Mouse (Mus musculus) stomach, postnatal 0 days (tissue): ENCODE measurements at regions not wholly inside any gene's neighbourhood (a gene's known extent, or its start where the extent isn't known, plus 50 kb on each side); places are given as distances from the start of the nearest gene placed in this dataset.

ENCODE experiments used
- ATAC-seq: fragments of 200-750 bp; cut with Nextera tagmentation; 2 replicates; pipeline ENCODE4 v1.8.0; 2017; ENCODE audit not compliant: low FRiP score, low TSS enrichment
- DNase-seq: peaks from one replicate; pipeline ENCODE4 v3.0.0-alpha.2; 2016; ENCODE audit warnings: low spot score
- H3K27ac ChIP-seq: fragments of 300-500 bp; sonication (generic); replicated peaks from 2 replicates; pipeline ENCODE4 v1.5.1; 2014; ENCODE audit warnings: mild to moderate bottlenecking, control low read depth
- H3K27me3 ChIP-seq: fragments of 300-500 bp; sonication (generic); 2 replicates; pipeline ENCODE4 v1.6.1; 2014; ENCODE audit warnings: low read length; ENCODE audit not compliant: control insufficient read depth, insufficient read depth
- H3K36me3 ChIP-seq: fragments of 300-500 bp; sonication (generic); 2 replicates; pipeline ENCODE4 v1.6.1; 2014; ENCODE audit warnings: low read length, mixed read lengths; ENCODE audit not compliant: control insufficient read depth, insufficient read depth
- H3K4me1 ChIP-seq: fragments of 300-500 bp; sonication (generic); replicated peaks from 2 replicates; pipeline ENCODE4 v1.6.1; 2014; ENCODE audit warnings: antibody characterized with exemption; ENCODE audit not compliant: control insufficient read depth, insufficient read depth
- H3K4me2 ChIP-seq: fragments of 300-500 bp; sonication (generic); replicated peaks from 2 replicates; pipeline ENCODE4 v1.6.1; 2014; ENCODE audit warnings: low read depth, mild to moderate bottlenecking, control low read depth, moderate library complexity
- H3K4me3 ChIP-seq: fragments of 300-500 bp; sonication (generic); 2 replicates; pipeline ENCODE4 v1.5.1; 2014; ENCODE audit warnings: low read depth, low read length, control low read depth
- H3K9ac ChIP-seq: fragments of 300-500 bp; sonication (generic); 2 replicates; pipeline ENCODE4 v1.6.1; 2014; ENCODE audit warnings: mild to moderate bottlenecking, low read length, control low read depth, mixed read lengths
- H3K9me3 ChIP-seq: fragments of 300-500 bp; sonication (generic); 2 replicates; pipeline ENCODE4 v1.6.1; 2016; ENCODE audit warnings: low read length; ENCODE audit not compliant: control insufficient read depth
- CTCF ChIP-seq: IDR thresholded peaks from 2 replicates; pipeline ENCODE4 v1.5.1; 2016; ENCODE audit warnings: antibody characterized with exemption, low read depth, mild to moderate bottlenecking, moderate library complexity
- EP300 ChIP-seq: optimal IDR thresholded peaks from 2 replicates; pipeline ENCODE3; 2016; ENCODE audit warnings: antibody characterized with exemption
- WGBS: fragments of 180-500 bp; shearing (Covaris S2); extraction: QIAGEN DNeasy Blood & Tissue Kit; methylation state at CpG from one replicate; pipeline ENCODE4 v1.1.7; 2014; 5-methylcytosine and 5-hydroxymethylcytosine counted together

GRCm38 (mm10) chr13:107835756-107836385, 208.4 kb upstream of the Smim15 start:
- H3K36me3 ChIP-seq: no peaks in the 10 kb centered on the region
- ATAC-seq (no peak), DNase-seq (no peak)
- H3K27ac ChIP-seq: no peak overlapping the region
- H3K4me1 ChIP-seq: 0 out of 2 replicates have a peak, but pooled peaks cover 6% of the 10 kb centered on the region
- no peak overlapping the region for H3K4me3 ChIP-seq
- H3K27me3 ChIP-seq: no peaks in the 10 kb centered on the region
- H3K4me2 ChIP-seq: no peak overlapping the region
- no peaks in the 10 kb centered on the region for H3K9me3 ChIP-seq
- H3K9ac ChIP-seq: no peak overlapping the region
- TF ChIP-seq EP300 (no peak), CTCF (no peak)
- WGBS: 60% methylated on average over 9 of the region's 9 CpGs

GRCm38 (mm10) chr13:107831997-107832396, 212.2 kb upstream of the Smim15 start:
- H3K4me1 ChIP-seq: 0 out of 2 replicates have a peak, but pooled peaks cover 3% of the 10 kb centered on the region
- DNase-seq (no peak), ATAC-seq (no peak)
- TF ChIP-seq EP300 (no peak), CTCF (peak; percentile 46)
- no peak overlapping the region for H3K27ac ChIP-seq
- H3K36me3 ChIP-seq: no peaks in the 10 kb centered on the region
- no peak overlapping the region for H3K9ac ChIP-seq
- no peaks in the 10 kb centered on the region for H3K27me3 ChIP-seq
- 0 out of 2 replicates have a peak overlapping the region, but pooled peaks have one; percentile 31 for H3K4me2 ChIP-seq
- H3K4me3 ChIP-seq: no peak overlapping the region
- 55% methylated on average over 5 of the region's 5 CpGs for WGBS
- H3K9me3 ChIP-seq: no peaks in the 10 kb centered on the region

- DNase-seq (peak; percentile 97), ATAC-seq (peak; percentile 100)
- TF ChIP-seq EP300 (peak; percentile 83), CTCF (no peak)
- 1% methylated on average over 17 of the region's 17 CpGs for WGBS
- Histone ChIP-seq H3K27me3 (no peaks in the 10 kb centered on the region), H3K36me3 (no peaks in the 10 kb centered on the region), H3K9ac (no peak overlapping the region), H3K9me3 (no peaks in the 10 kb centered on the region), H3K4me3 (peak overlapping the region; percentile 28), H3K27ac (no peak overlapping the region), H3K4me1 (0 out of 2 replicates have a peak, but pooled peaks cover 3% of the 10 kb centered on the region), H3K4me2 (peak overlapping the region; percentile 31)
Observed at GRCm38 (mm10) chr13:107831221-107831681, 213.0 kb upstream of the Smim15 start.

- Histone ChIP-seq H3K4me2 (peak overlapping the region; percentile 31), H3K27me3 (no peaks in the 10 kb centered on the region), H3K27ac (no peak overlapping the region), H3K4me3 (no peak overlapping the region), H3K4me1 (0 out of 2 replicates have a peak, but pooled peaks cover 3% of the 10 kb centered on the region), H3K36me3 (no peaks in the 10 kb centered on the region), H3K9ac (no peak overlapping the region), H3K9me3 (no peaks in the 10 kb centered on the region)
- ATAC-seq (no peak), DNase-seq (no peak)
- 30% methylated on average over 2 of the region's 2 CpGs for WGBS
- TF ChIP-seq CTCF (no peak), EP300 (no peak)
Observed at GRCm38 (mm10) chr13:107830281-107830680, 214.0 kb upstream of the Smim15 start.

GRCm38 (mm10) chr13:107829861-107830260, 214.4 kb upstream of the Smim15 start:
- DNase-seq (no peak), ATAC-seq (no peak)
- TF ChIP-seq CTCF (peak; percentile 11; the same call in 1 of the 2 replicates), EP300 (no peak)
- Histone ChIP-seq H3K4me2 (no peak overlapping the region), H3K9ac (no peak overlapping the region), H3K9me3 (no peaks in the 10 kb centered on the region), H3K4me3 (no peak overlapping the region), H3K27ac (no peak overlapping the region), H3K36me3 (no peaks in the 10 kb centered on the region), H3K4me1 (0 out of 2 replicates have a peak, but pooled peaks cover 3% of the 10 kb centered on the region), H3K27me3 (no peaks in the 10 kb centered on the region)
- 94% methylated on average over 4 of the region's 4 CpGs for WGBS

- Histone ChIP-seq H3K9ac (no peak overlapping the region), H3K27me3 (no peaks in the 10 kb centered on the region), H3K4me1 (no peaks in the 10 kb centered on the region), H3K4me3 (no peak overlapping the region), H3K36me3 (no peaks in the 10 kb centered on the region), H3K9me3 (no peaks in the 10 kb centered on the region), H3K27ac (no peak overlapping the region), H3K4me2 (no peak overlapping the region)
- DNase-seq: no peak
- TF ChIP-seq CTCF (no peak), EP300 (no peak)
- 70% methylated on average over 4 of the region's 4 CpGs for WGBS
- ATAC-seq: no peak
Observed at GRCm38 (mm10) chr13:107825636-107826035, 218.6 kb upstream of the Smim15 start.
